Mouse (Mus musculus) left cerebral cortex, adult 2 months (tissue): ENCODE measurements around the gene Lage3. TPM values are rescaled to one million over a fixed set of nuclear protein-coding genes. Genes with fewer than 3 reads are reported as not detected.
"Not testable (repeated sequence)": the region's sequence is repeated elsewhere in the genome, so short reads cannot be mapped to it uniquely, and the experiment has no call there.

Source experiments
- DNase-seq, 2 experiments: peaks; one replicate each; pipeline ENCODE4 v3.0.0; 2021 to 2022; ENCODE audit warnings: low spot score in 2 of 2, mixed read lengths in 1 of 2; ENCODE audit errors: extremely low spot score in 1 of 2
- H3K27ac ChIP-seq: fragments of 200-600 bp; 2 replicates; pipeline ENCODE4 v1.8.1; 2022
- H3K4me3 ChIP-seq: fragments of 200-600 bp; 2 replicates; pipeline ENCODE4 v1.8.1; 2022
- CTCF ChIP-seq: fragments of 200-600 bp; IDR thresholded peaks from 2 replicates; pipeline ENCODE4 v1.8.1; 2022; ENCODE audit warnings: antibody characterized with exemption, mild to moderate bottlenecking, moderate library complexity
- intact Hi-C: fragments of 180-260 bp; cut with DNase I; formaldehyde crosslinking; loops from one replicate; pipeline ENCODE4 v1.15.1; 2025
- long read RNA-seq, 2 experiments: library from polyadenylated mRNA; stranded (forward); transcript quantifications; one replicate each; pipeline ENCODE4 v2.0.0; 2021; ENCODE audit warnings: borderline mapping rate in 2 of 2
- total RNA-seq, 2 experiments: library from RNA; stranded (reverse); gene quantifications; 2 replicates each; pipeline ENCODE4 v1.2.3; 2021

The Lage3 gene
- total RNA-seq = 10 to 100 TPM; 22.3 to 23.5 TPM
- long read RNA-seq, experiment 1, partial matches to known transcripts = 0 of 7 reads
- long read RNA-seq, experiment 1, other reads (novel, unspliced or antisense) = 1 of 7 reads
- long read RNA-seq, experiment 2, partial matches to known transcripts = 0 of 8 reads
- long read RNA-seq, experiment 2, other reads (novel, unspliced or antisense) = 4 of 8 reads

- intact Hi-C loops = no loop called here
These were observed at the start of gene Lage3 for GRCm38 (mm10) chrX:74353467-74353770. Gene Lage3 (minus strand): TSS chrX:74353618.

GRCm38 (mm10) chrX:74400136-74400535, 46.7 kb upstream of the Lage3 start:
- no peak for TF ChIP-seq CTCF
- intact Hi-C loops = no loop called here
- Histone ChIP-seq H3K4me3 (no peak overlapping the region), H3K27ac (no peak overlapping the region)
- DNase-seq = no peak

More at GRCm38 (mm10) chrX:74353467-74353770, at the start of gene Lage3:
- Histone ChIP-seq H3K27ac (peak within 1 kb of the TSS; percentile 56), H3K4me3 (peak within 1 kb of the TSS; percentile 45)
- no peak for TF ChIP-seq CTCF
- DNase-seq = peak; percentile 77 to 79

- peak; percentile 71 to 76 for DNase-seq
- intact Hi-C loops = loop anchor here (1.0 kb wide), 1 partner anchor 24 kb away; no protein-coding TSS in a partner anchor
- H3K27ac ChIP-seq = peak within 1 kb of the TSS; percentile 79
- H3K4me3 ChIP-seq = peak within 1 kb of the TSS; percentile 57
- TF ChIP-seq CTCF = peak; percentile 56
These were observed 39.4 kb upstream of the Lage3 start, which contains the start of the genes Fam3a and Ikbkg for GRCm38 (mm10) chrX:74392535-74393443. Gene Fam3a (minus strand): TSS chrX:74393272. Gene Ikbkg (plus strand): TSS chrX:74393290.

GRCm38 (mm10) chrX:74388153-74388552, 34.7 kb upstream of the Lage3 start:
- no peak for DNase-seq
- no peak for TF ChIP-seq CTCF
- intact Hi-C loops = no loop called here
- Histone ChIP-seq H3K4me3 (no peak overlapping the region), H3K27ac (no peak overlapping the region)

DNA sequence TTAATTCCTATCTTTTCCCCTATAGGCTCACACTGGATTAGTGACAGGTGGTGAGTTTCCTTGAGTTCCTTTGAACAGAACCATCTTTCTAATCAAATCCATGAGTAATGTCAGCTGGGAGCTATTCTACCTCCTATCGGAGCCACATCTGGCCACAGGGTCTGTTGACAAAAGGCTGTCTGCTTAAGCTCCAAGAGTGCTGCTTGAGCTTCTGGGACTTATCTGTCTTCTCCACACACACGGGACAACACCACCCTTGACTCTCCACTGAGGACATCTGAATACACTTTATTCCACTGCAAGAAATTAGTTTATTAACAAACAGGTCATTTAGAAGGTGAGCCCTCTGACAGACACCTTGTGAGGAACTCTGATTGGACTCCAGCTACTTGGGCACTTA, 31.0 kb upstream of the Lage3 start:
- no peak for TF ChIP-seq CTCF
- Histone ChIP-seq H3K27ac (no peak overlapping the region), H3K4me3 (no peak overlapping the region)
- DNase-seq = no peak
- intact Hi-C loops = no loop called here

DNA sequence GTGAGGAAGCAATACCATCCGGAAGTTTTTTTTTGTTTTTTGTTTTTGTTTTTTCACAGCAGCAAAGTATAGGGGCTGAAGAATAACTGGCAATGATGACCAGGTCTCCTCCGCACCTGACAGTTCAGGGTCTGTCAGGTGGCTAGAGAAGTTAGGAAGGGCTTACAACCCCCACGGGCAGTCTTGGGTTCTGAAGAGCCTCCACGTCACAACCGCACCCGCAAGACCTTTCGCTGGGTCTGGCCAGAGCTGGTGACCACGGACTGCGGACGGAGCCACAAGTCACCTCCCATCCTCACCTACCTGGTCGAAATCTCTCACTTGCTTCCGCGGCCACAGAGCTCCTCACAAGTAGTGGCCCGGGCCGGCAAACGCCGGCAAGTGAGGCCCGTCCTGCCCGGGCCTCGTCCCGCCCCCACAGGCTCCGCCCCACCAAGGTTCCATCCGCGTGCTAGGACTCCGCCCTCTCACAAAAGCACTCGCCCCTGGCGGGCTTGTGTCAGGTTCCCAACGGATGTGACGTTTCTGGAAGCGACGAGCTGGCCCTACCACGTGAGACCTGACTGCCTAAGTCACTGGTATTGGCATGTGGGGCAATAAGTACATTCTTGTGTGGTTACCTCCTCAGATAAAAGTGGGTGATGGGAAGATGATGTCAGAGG, 19.6 kb upstream of the Lage3 start, which contains the start of the genes Ubl4a and Slc10a3:
Ubl4a (minus strand) TSS at position 331 of the 662 bp plus-strand sequence.
Slc10a3 (minus strand) TSS at position 462 of the 662 bp plus-strand sequence.
- peak within 1 kb of the TSS; percentile 55 for H3K27ac ChIP-seq
- no peak; the same call in 1 of the 2 replicates for TF ChIP-seq CTCF
- DNase-seq = peak; percentile 76 to 80
- peak within 1 kb of the TSS; percentile 58 for H3K4me3 ChIP-seq
- intact Hi-C loops = loop anchor here (2.0 kb wide), 1 partner anchor 54 kb away; no protein-coding TSS in a partner anchor

DNA sequence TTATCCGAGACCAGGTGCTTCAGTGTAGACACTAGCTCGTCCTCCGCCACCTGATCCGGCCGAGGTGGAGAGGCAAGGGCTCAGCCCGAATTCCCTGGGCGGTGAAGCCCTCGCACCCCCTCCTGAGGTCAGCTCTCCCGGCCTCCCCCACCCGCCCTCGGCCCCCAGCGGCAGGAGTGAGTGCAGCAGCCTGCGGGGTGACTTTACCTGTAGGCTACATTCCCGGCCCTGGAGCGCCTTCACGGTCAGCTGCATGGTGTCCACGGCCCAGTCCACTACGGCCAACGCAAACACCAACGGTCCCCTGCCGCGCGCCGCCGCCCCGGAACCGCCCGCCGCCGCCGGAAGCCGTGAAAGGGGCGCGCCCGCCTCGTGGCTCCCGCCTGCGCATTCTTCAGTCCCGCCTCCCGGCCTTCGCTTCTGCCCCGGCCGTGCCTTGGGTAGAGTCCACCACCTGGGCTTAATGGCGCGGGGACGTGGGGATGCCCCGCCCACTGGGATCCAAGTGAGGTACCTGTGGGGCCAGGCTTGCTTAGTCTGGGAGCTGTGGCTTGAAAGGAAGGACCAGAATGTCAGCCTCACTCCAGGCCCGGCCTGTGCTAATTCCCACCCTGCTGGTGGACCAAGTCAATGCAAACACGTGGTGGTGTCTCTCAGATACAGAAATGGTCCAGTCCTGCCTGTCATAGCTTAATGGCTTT, 14.9 kb upstream of the Lage3 start:
- no peak; the same call in 1 of the 2 replicates for TF ChIP-seq CTCF
- intact Hi-C loops = loop anchor here (1.0 to 5.0 kb wide), 2 partner anchors 25 to 121 kb away; partner anchors contain the start of genes Fam3a, Flna and Ikbkg
- DNase-seq = peak; percentile 67
- peak overlapping the region; percentile 86 for H3K27ac ChIP-seq
- H3K4me3 ChIP-seq = peak overlapping the region; percentile 67

- no peak for TF ChIP-seq CTCF
- H3K4me3 ChIP-seq = peak overlapping the region; percentile 67
- H3K27ac ChIP-seq = peak overlapping the region; percentile 86; the same call in 1 of the 2 replicates
- DNase-seq = no peak
- intact Hi-C loops = loop anchor here (5.0 kb wide), 1 partner anchor 120 kb away; the partner anchor contains the start of gene Flna
These were observed 14.1 kb upstream of the Lage3 start for GRCm38 (mm10) chrX:74367512-74367911.

DNA sequence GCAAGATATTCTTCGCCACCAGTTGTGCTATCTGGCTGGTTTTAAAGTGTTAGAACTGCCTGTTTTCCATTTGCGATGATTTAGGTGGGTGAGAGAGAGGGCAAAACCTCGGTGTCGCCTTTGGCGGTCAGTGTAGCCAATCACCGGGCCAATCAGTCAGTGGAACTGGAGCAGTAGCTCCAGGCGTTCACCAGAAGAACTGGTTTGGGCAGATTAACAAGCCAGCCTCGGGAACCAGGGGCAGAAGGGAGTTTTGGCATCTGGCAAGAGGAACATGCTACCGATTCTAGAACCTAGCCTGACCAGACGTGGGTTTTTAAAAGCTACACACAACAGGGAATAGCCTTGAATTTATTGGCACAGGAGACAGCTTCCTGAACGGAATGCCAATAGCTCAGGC, 5.8 kb upstream of the Lage3 start:
- no peak overlapping the region for H3K27ac ChIP-seq
- no peak for DNase-seq
- H3K4me3 ChIP-seq = no peak overlapping the region
- no peak for TF ChIP-seq CTCF
- intact Hi-C loops = no loop called here

GRCm38 (mm10) chrX:74357069-74357468, 3.7 kb upstream of the Lage3 start:
- H3K4me3 ChIP-seq, intact Hi-C loops, DNase-seq, H3K27ac ChIP-seq: not testable (repeated sequence)
